Mouse (Mus musculus): ENCODE measurements around the gene Gm6020. TPM values are rescaled to one million over a fixed set of nuclear protein-coding genes. Genes with fewer than 3 reads are reported as not detected.

Gm6020 gene
- total RNA-seq, 2 experiments from 2014 or later: not detected

Other genes with a start within 250 kb of the Gm6020 start
- gene Zfp950, start 43.0 kb upstream of the Gm6020 start, total RNA-seq (2021): 10 to 100 TPM; 33.1 to 44.8 TPM
- gene Gm7102, start 7.6 kb upstream of the Gm6020 start, total RNA-seq (2021): under 1 TPM; 0.36 to 0.64 TPM
- gene Csf2ra, start 44.5 kb downstream of the Gm6020 start, total RNA-seq (2021): 10 to 100 TPM; 55.5 to 58.7 TPM
- gene Gm21060, start 113.2 kb downstream of the Gm6020 start, total RNA-seq (2021): not detected

All from left cerebral cortex, postnatal 4 days (tissue).